Mouse (Mus musculus): ENCODE results near the gene Mrpl1.

- TF ChIP-seq CTCF (IDR thresholded peaks at IDR 0.05; ENCODE audit: low read depth) (no peak), EP300 (IDR thresholded peaks at IDR 0.05; ENCODE audit: low read depth) (no peak)
Measured at GRCm38 (mm10) chr5:96218648-96219047, 9.4 kb downstream of the Mrpl1 start.

Data from liver, postnatal 0 days (tissue).